Mouse (Mus musculus): ENCODE results near the gene Teddm1a. TPM values are rescaled to one million over a fixed set of nuclear protein-coding genes. Genes with fewer than 3 reads are reported as not detected.

Teddm1a gene
- total RNA-seq, 4 experiments from 2014 or later = not detected

GRCm38 (mm10) chr1:153905884-153906283, 14.3 kb downstream of the Teddm1a start:
- no peak for DNase-seq

GRCm38 (mm10) chr1:153908208-153908607, 16.7 kb downstream of the Teddm1a start:
- DNase-seq = no peak

GRCm38 (mm10) chr1:153908741-153909140, 17.2 kb downstream of the Teddm1a start:
- DNase-seq = no peak

- no peak for DNase-seq
Observed at GRCm38 (mm10) chr1:153909213-153909962, 17.8 kb downstream of the Teddm1a start.

- no peak for DNase-seq
Observed at GRCm38 (mm10) chr1:153909963-153910291, 18.4 kb downstream of the Teddm1a start.

- DNase-seq = no peak
Observed at GRCm38 (mm10) chr1:153910423-153910822, 18.9 kb downstream of the Teddm1a start.

GRCm38 (mm10) chr1:153911276-153911795, 19.8 kb downstream of the Teddm1a start:
- DNase-seq = no peak

GRCm38 (mm10) chr1:153913869-153914268, 22.3 kb downstream of the Teddm1a start:
- DNase-seq = no peak

GRCm38 (mm10) chr1:153918521-153919206, 27.1 kb downstream of the Teddm1a start:
- no peak for DNase-seq

GRCm38 (mm10) chr1:153921642-153922041, 30.1 kb downstream of the Teddm1a start:
- no peak for DNase-seq

GRCm38 (mm10) chr1:153922571-153923021, 31.1 kb downstream of the Teddm1a start:
- peak; percentile 64 for DNase-seq

- no peak for DNase-seq
Observed at GRCm38 (mm10) chr1:153924395-153925385, 33.1 kb downstream of the Teddm1a start.

GRCm38 (mm10) chr1:153930431-153930830, 38.9 kb downstream of the Teddm1a start:
- peak; percentile 65 for DNase-seq

- DNase-seq = no peak
Observed at GRCm38 (mm10) chr1:153933772-153934171, 42.2 kb downstream of the Teddm1a start.

GRCm38 (mm10) chr1:153935844-153936380, 44.4 kb downstream of the Teddm1a start:
- no peak for DNase-seq

GRCm38 (mm10) chr1:153937025-153937424, 45.5 kb downstream of the Teddm1a start:
- no peak for DNase-seq

- no peak for DNase-seq
Observed at GRCm38 (mm10) chr1:153940986-153941385, 49.4 kb downstream of the Teddm1a start.

Small RNAs within 50 kb of the gene (microRNA-seq; reads per million reads assigned to microRNA genes)
- gene Mir8114 = 8.6 to 12.2 reads per million in 2 experiments

Other genes starting within 250 kb of the Teddm1a start
- gene Rgs8, start 238.7 kb upstream of the Teddm1a start, total RNA-seq (2022) = under 1 TPM; 0.03 to 0.25 (median 0.15) TPM
- gene Rgs16, start 151.4 kb upstream of the Teddm1a start, total RNA-seq (2022) = 10 to 100 TPM in 1 of 4 experiments, 1 to 10 TPM in 3; 2.5 to 18.0 (median 4.7) TPM
- gene Rnasel, start 142.3 kb upstream of the Teddm1a start, total RNA-seq (2022) = 10 to 100 TPM in 3 of 4 experiments, 1 to 10 TPM in 1; 9.7 to 25.3 (median 16.9) TPM
- gene Rgsl1, start 47.6 kb upstream of the Teddm1a start, total RNA-seq (2022) = under 1 TPM in 3 of 4 experiments, not detected in 1; 0.10 to 0.65 (median 0.62) TPM
- gene Teddm1b, start 17.4 kb upstream of the Teddm1a start, total RNA-seq (2022) = under 1 TPM in 1 of 4 experiments, not detected in 3; 0.14 TPM
- gene Glul, start 8.2 kb downstream of the Teddm1a start, total RNA-seq (2022) = 1,000 to 10,000 TPM; 1,068 to 1,277 (median 1,158) TPM
- 1 to 10 TPM in 1 of 4 experiments, under 1 TPM in 3; 0.24 to 1.1 (median 0.59) TPM for gene Teddm2, start 8.5 kb downstream of the Teddm1a start, total RNA-seq (2022)